Mouse (Mus musculus) frontal cortex, postnatal 25 days (tissue): ENCODE data around the gene Gm21773.
"Not testable (repeated sequence)": the region's sequence is repeated elsewhere in the genome, so short reads cannot be mapped to it uniquely, and the experiment has no call there.

Experiments
- DNase-seq, 2 experiments: peaks; one replicate each; pipeline ENCODE4 v3.0.0; 2022; ENCODE audit warnings: low spot score in 2 of 2

The Gm21773 gene

DNA sequence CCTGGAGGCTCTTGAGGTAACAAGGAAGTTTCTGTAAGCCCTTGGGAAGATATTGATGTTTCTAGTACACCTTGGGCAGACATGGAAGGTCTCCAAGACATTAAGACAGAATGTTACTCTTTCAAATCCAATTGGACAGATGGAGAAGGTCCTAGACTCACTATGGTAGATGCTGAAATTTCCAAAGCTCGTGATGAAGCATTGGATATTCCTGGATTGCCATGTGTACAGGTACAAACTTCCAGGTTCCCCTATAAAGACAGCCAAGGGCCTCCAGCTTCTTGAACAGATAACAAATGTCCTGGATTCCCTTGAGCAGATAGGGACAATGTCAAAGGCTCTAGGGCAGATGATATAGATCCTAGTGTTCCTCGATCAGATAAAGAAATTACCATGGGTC lies at the start of gene Gm21773:
Gene Gm21773, minus strand, starts transcription at position 101 of the 400 bp plus-strand sequence.
- not testable (repeated sequence) for DNase-seq
